In the genomic region with DNA sequence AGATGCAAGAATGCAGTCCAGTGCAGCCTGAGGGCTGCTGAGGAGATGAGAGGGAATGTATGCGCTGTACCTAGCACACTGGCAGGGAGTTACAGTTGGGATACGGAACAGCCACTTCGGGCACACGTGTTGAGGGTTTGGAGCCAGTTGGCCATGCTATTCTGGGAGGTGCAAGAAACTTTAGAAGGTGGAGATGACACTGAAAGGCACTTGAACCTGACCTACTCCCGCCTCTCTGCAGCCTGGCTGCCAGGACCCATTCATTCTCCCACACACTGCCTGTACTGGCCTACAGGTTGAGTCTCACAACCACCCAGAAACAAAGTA, we compare ENCODE assay signal across 13 mouse cellular contexts.
A peak's percentile ranks its signal among the peaks of the same experiment; 100 is the strongest.
DNase-seq lines count a peak whose midpoint lies in the region; ATAC-seq and TF ChIP-seq lines count a peak whose summit lies in the region.
"Had no signal": no experiment of that assay in that cellular context is flagged by ENCODE, and none has a peak within 500 bp of the region (broad histone marks: within the 10 kb centered on the region; RNA-seq: fewer than 3 reads in every experiment).

No protein-coding gene starts in this region.

- H3K4me2 ChIP-seq in stomach, postnatal 0 days (replicated peaks; ENCODE audit: low read depth): no peak overlapping the region
- H3K4me2 ChIP-seq: liver, embryonic 11.5 days; midbrain, embryonic 13.5 days had no signal

- peak; percentile 82 for DNase-seq in gastrocnemius, adult 18-20 months (ENCODE audit: low spot score)
- DNase-seq in gastrocnemius, postnatal 4 days (ENCODE audit: low spot score in 2 of 2): no peak
- DNase-seq in testis, postnatal 10 days (ENCODE audit: low spot score): no peak
- peak; percentile 40 to 49 for DNase-seq in heart, postnatal 10 days
- DNase-seq in stomach, postnatal 0 days (ENCODE audit: low spot score): no peak
- DNase-seq in urinary bladder, adult 18-20 months (ENCODE audit: low spot score in 2 of 2): no peak
- DNase-seq in right cerebral cortex, postnatal 10 days (ENCODE audit: low spot score in 2 of 2): no peak
- DNase-seq: cerebellum, adult 8-10 months; right cerebral cortex, postnatal 14 days had no signal

- H3K4me1 ChIP-seq in testis, adult 2 months (ENCODE audit: control insufficient read depth, insufficient read depth, low read length): peaks cover 6% of the 10 kb centered on the region
- no peaks in the 10 kb centered on the region for H3K4me1 ChIP-seq in stomach, postnatal 0 days (replicated peaks; ENCODE audit: control insufficient read depth, insufficient read depth)
- H3K4me1 ChIP-seq: midbrain, embryonic 13.5 days had no signal

- TF ChIP-seq POLR2A in testis, adult 2 months (IDR thresholded peaks at IDR 0.05; ENCODE audit: control insufficient read depth, low read depth, low read length): no peak

- no peak for TF ChIP-seq CTCF in testis, adult 2 months (IDR thresholded peaks at IDR 0.05; ENCODE audit: control insufficient read depth, insufficient read depth, insufficient replicate concordance, low read depth, low read length)
- no peak for TF ChIP-seq CTCF in stomach, postnatal 0 days (IDR thresholded peaks at IDR 0.05; ENCODE audit: low read depth)

- intact Hi-C loops in heart, postnatal 10 days (cut with DNase I): no loop called here

- TF ChIP-seq EP300 in stomach, postnatal 0 days (optimal IDR thresholded peaks at IDR 0.05): no peak

- no peaks in the 10 kb centered on the region for H3K9me3 ChIP-seq in stomach, postnatal 0 days (ENCODE audit: control insufficient read depth, low read length)
- H3K9me3 ChIP-seq: midbrain, embryonic 13.5 days had no signal

- no peak overlapping the region for H3K9ac ChIP-seq in stomach, postnatal 0 days (ENCODE audit: low read length)
- H3K9ac ChIP-seq: midbrain, embryonic 13.5 days had no signal

- H3K27ac ChIP-seq in testis, adult 2 months (ENCODE audit: control insufficient read depth, insufficient read depth, low read depth, low read length): peak overlapping the region; percentile 45; the same call in 1 of the 2 replicates
- no peak overlapping the region for H3K27ac ChIP-seq in stomach, postnatal 0 days (replicated peaks)
- H3K27ac ChIP-seq: macrophage; midbrain, embryonic 13.5 days had no signal

- H3K36me3 ChIP-seq in testis, adult 2 months (ENCODE audit: control insufficient read depth, insufficient read depth, low read length): no peaks in the 10 kb centered on the region
- H3K36me3 ChIP-seq in stomach, postnatal 0 days (ENCODE audit: control insufficient read depth, insufficient read depth, low read length): no peaks in the 10 kb centered on the region

- peak; percentile 50 for ATAC-seq in stomach, postnatal 0 days (ENCODE audit: low FRiP score, low TSS enrichment)
- ATAC-seq: midbrain, embryonic 13.5 days had no signal

- H3K27me3 ChIP-seq in testis, adult 2 months (ENCODE audit: control insufficient read depth, insufficient read depth, low read length): no peaks in the 10 kb centered on the region
- H3K27me3 ChIP-seq in stomach, postnatal 0 days (ENCODE audit: control insufficient read depth, insufficient read depth, low read length): no peaks in the 10 kb centered on the region
- H3K27me3 ChIP-seq: midbrain, embryonic 13.5 days had no signal

- WGBS in stomach, postnatal 0 days: 79% methylated on average over 5 of the region's 5 CpGs

- peak overlapping the region; percentile 81 for H3K4me3 ChIP-seq in testis, adult 2 months (ENCODE audit: control insufficient read depth, low read depth, low read length)
- H3K4me3 ChIP-seq in stomach, postnatal 0 days (ENCODE audit: low read depth, low read length): no peak overlapping the region
- H3K4me3 ChIP-seq: midbrain, embryonic 13.5 days had no signal

Comparison
In these comparisons a context has a peak if more than half of its experiments do, and no peak if none do; other contexts are left out.
1. DNase-seq: peak in gastrocnemius, adult 18-20 months (single experiment) and heart, postnatal 10 days (2 of 2); none in gastrocnemius, postnatal 4 days (0 of 2), testis, postnatal 10 days (single experiment), stomach, postnatal 0 days (single experiment), urinary bladder, adult 18-20 months (0 of 2) and right cerebral cortex, postnatal 10 days (0 of 2).